Mouse (Mus musculus) lung, adult 18-20 months (tissue): Measurements from ENCODE around the gene Tmem242.

Experiments
- DNase-seq, 2 experiments: peaks; one replicate each; pipeline ENCODE4 v3.0.0; 2022; ENCODE audit warnings: mixed read lengths in 2 of 2

The Tmem242 gene

GRCm38 (mm10) chr17:5414041-5414440, 26.0 kb downstream of the Tmem242 start:
- DNase-seq = no peak

GRCm38 (mm10) chr17:5413350-5413749, 26.7 kb downstream of the Tmem242 start:
- no peak for DNase-seq

GRCm38 (mm10) chr17:5412740-5413139, 27.3 kb downstream of the Tmem242 start:
- no peak for DNase-seq

- no peak for DNase-seq
These were observed 27.8 kb downstream of the Tmem242 start for GRCm38 (mm10) chr17:5412301-5412700.

- no peak for DNase-seq
These were observed 28.9 kb downstream of the Tmem242 start for GRCm38 (mm10) chr17:5411205-5411604.

- DNase-seq = no peak
These were observed 29.7 kb downstream of the Tmem242 start for GRCm38 (mm10) chr17:5410336-5410735.

GRCm38 (mm10) chr17:5407030-5407429, 33.0 kb downstream of the Tmem242 start:
- no peak for DNase-seq

- no peak for DNase-seq
These were observed 33.5 kb downstream of the Tmem242 start for GRCm38 (mm10) chr17:5406566-5406965.

GRCm38 (mm10) chr17:5403885-5404284, 36.2 kb downstream of the Tmem242 start:
- DNase-seq = no peak

GRCm38 (mm10) chr17:5402624-5403023, 37.4 kb downstream of the Tmem242 start:
- DNase-seq = peak; percentile 82 to 85

- DNase-seq = peak; percentile 53 to 69
These were observed 38.0 kb downstream of the Tmem242 start for GRCm38 (mm10) chr17:5402069-5402468.

GRCm38 (mm10) chr17:5401288-5401687, 38.8 kb downstream of the Tmem242 start:
- no peak for DNase-seq

- no peak for DNase-seq
These were observed 39.5 kb downstream of the Tmem242 start for GRCm38 (mm10) chr17:5400435-5401090.

GRCm38 (mm10) chr17:5397148-5398007, 42.7 kb downstream of the Tmem242 start:
- DNase-seq = peak; percentile 71 to 75

- no peak for DNase-seq
These were observed 43.8 kb downstream of the Tmem242 start for GRCm38 (mm10) chr17:5396213-5396612.

GRCm38 (mm10) chr17:5395454-5396205, 44.4 kb downstream of the Tmem242 start:
- DNase-seq = no peak

- no peak for DNase-seq
These were observed 49.4 kb downstream of the Tmem242 start for GRCm38 (mm10) chr17:5390682-5391081.

GRCm38 (mm10) chr17:5388351-5388750, 51.7 kb downstream of the Tmem242 start:
- no peak for DNase-seq

- DNase-seq = no peak
These were observed 53.0 kb downstream of the Tmem242 start for GRCm38 (mm10) chr17:5386885-5387545.

GRCm38 (mm10) chr17:5385694-5386093, 54.4 kb downstream of the Tmem242 start:
- DNase-seq = no peak

- DNase-seq = peak; percentile 30 to 32
These were observed 62.1 kb downstream of the Tmem242 start for GRCm38 (mm10) chr17:5377930-5378310.

GRCm38 (mm10) chr17:5377151-5377929, 62.7 kb downstream of the Tmem242 start:
- no peak for DNase-seq
